Mouse (Mus musculus) midbrain, embryonic 11.5 days (tissue): ENCODE results near the gene Tatdn3. TPM values are rescaled to one million over a fixed set of nuclear protein-coding genes. Genes with fewer than 3 reads are reported as not detected.
"Not testable (repeated sequence)": the region's sequence is repeated elsewhere in the genome, so short reads cannot be mapped to it uniquely, and the experiment has no call there.

Experiments used
- ATAC-seq: fragments of 200-750 bp; cut with Nextera tagmentation; 2 replicates; pipeline ENCODE4 v1.8.0; 2017; ENCODE audit warnings: moderate TSS enrichment, moderate library complexity; ENCODE audit not compliant: low FRiP score
- DNase-seq: peaks from one replicate; pipeline ENCODE4 v3.0.0; 2015; ENCODE audit warnings: low spot score; ENCODE audit errors: missing footprints
- H3K27ac ChIP-seq: fragments of 300-500 bp; sonication (generic); 2 replicates; pipeline ENCODE4 v1.5.1; 2014; ENCODE audit warnings: low read depth, low read length
- H3K27me3 ChIP-seq: fragments of 300-500 bp; sonication (generic); 2 replicates; pipeline ENCODE4 v1.6.1; 2014; ENCODE audit warnings: mild to moderate bottlenecking, low read length, moderate library complexity, mixed read lengths; ENCODE audit not compliant: control insufficient read depth, insufficient read depth
- H3K36me3 ChIP-seq: fragments of 300-500 bp; sonication (generic); 2 replicates; pipeline ENCODE4 v1.6.1; 2014; ENCODE audit warnings: mild to moderate bottlenecking, low read length, moderate library complexity, mixed read lengths; ENCODE audit not compliant: control insufficient read depth, insufficient read depth
- H3K4me1 ChIP-seq: fragments of 300-500 bp; sonication (generic); 2 replicates; pipeline ENCODE4 v1.6.1; 2014; ENCODE audit warnings: low read length; ENCODE audit not compliant: control insufficient read depth, insufficient read depth
- H3K4me2 ChIP-seq: fragments of 300-500 bp; sonication (generic); 2 replicates; pipeline ENCODE4 v1.6.1; 2014; ENCODE audit warnings: mild to moderate bottlenecking, moderate library complexity
- H3K4me3 ChIP-seq: fragments of 300-500 bp; sonication (generic); 2 replicates; pipeline ENCODE4 v1.5.1; 2014; ENCODE audit warnings: low read depth, low read length
- H3K9ac ChIP-seq: fragments of 300-500 bp; sonication (generic); 2 replicates; pipeline ENCODE4 v1.6.1; 2014; ENCODE audit warnings: low read length
- H3K9me3 ChIP-seq: fragments of 300-500 bp; sonication (generic); 2 replicates; pipeline ENCODE4 v1.6.1; 2016; ENCODE audit warnings: low read length; ENCODE audit not compliant: control insufficient read depth
- WGBS: fragments of 180-500 bp; shearing (Covaris S2); extraction: QIAGEN DNeasy Blood & Tissue Kit; methylation state at CpG from one replicate; pipeline ENCODE4 v1.1.7; 2014; 5-methylcytosine and 5-hydroxymethylcytosine counted together
- polyA plus RNA-seq: library from polyadenylated mRNA; unstranded; fragments of >200 nt; fragmentation: Nextera tagmentation; extraction: Ambion mirVana; gene quantifications from 2 replicates; pipeline ENCODE4 v1.2.1, GENCODE M21; 2014

Tatdn3 gene
- polyA plus RNA-seq, 1 experiment from 2014 or later = 11.6 TPM

DNA sequence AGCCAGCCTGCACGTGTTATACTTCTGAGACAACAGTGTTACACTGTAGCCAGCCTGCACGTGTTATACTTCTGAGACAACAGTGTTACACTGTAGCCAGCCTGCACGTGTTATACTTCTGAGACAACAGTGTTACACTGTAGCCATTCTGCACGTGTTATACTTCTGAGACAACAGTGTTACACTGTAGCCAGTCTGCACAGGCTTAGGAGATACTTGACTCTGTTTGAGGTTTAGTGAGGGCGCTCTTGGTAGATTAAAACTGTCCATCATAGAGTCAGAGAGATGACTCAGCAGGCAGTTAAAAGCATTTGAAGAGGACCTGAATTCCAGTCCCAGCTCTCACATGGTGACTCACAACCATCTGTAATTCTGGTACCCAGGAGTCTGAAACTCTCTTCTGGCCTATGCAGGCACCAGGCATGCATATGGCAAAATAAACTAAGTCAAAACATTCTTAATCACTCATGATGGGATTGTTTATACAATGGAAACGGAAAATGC, 31.8 kb downstream of the Tatdn3 start:
- H3K27ac ChIP-seq, H3K4me1 ChIP-seq, DNase-seq, H3K9ac ChIP-seq, H3K4me2 ChIP-seq, H3K4me3 ChIP-seq, H3K9me3 ChIP-seq, ATAC-seq, H3K27me3 ChIP-seq, H3K36me3 ChIP-seq: not testable (repeated sequence)
- WGBS = 84% methylated on average over 6 of the region's 6 CpGs

DNA sequence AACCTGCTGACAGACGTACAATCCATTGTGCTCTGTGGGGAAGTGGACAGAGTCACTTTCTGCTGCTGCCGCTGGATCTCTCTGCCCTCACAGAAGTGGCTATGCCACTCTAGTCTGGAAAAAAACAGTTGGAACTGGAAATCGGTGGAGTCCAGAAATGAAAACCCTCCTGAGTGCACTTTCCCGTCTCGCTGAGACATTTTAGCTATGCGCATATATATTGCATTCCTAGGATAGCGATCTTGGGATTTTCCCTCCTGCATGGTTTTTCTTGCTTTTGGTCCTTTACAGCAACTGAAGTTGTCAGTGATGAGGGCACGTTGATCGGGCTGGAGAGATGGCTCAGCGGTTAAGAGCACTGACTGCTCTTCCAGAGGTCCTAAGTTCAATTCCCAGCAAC, 32.5 kb downstream of the Tatdn3 start:
- DNase-seq (no peak), ATAC-seq (no peak)
- peaks cover 9% of the 10 kb centered on the region for H3K4me1 ChIP-seq
- no peak overlapping the region for H3K27ac ChIP-seq
- H3K27me3 ChIP-seq = no peaks in the 10 kb centered on the region
- no peak overlapping the region for H3K4me3 ChIP-seq
- no peak overlapping the region for H3K9ac ChIP-seq
- no peak overlapping the region for H3K4me2 ChIP-seq
- H3K9me3 ChIP-seq = no peaks in the 10 kb centered on the region
- H3K36me3 ChIP-seq = no peaks in the 10 kb centered on the region
- 64% methylated on average over 10 of the region's 10 CpGs for WGBS

DNA sequence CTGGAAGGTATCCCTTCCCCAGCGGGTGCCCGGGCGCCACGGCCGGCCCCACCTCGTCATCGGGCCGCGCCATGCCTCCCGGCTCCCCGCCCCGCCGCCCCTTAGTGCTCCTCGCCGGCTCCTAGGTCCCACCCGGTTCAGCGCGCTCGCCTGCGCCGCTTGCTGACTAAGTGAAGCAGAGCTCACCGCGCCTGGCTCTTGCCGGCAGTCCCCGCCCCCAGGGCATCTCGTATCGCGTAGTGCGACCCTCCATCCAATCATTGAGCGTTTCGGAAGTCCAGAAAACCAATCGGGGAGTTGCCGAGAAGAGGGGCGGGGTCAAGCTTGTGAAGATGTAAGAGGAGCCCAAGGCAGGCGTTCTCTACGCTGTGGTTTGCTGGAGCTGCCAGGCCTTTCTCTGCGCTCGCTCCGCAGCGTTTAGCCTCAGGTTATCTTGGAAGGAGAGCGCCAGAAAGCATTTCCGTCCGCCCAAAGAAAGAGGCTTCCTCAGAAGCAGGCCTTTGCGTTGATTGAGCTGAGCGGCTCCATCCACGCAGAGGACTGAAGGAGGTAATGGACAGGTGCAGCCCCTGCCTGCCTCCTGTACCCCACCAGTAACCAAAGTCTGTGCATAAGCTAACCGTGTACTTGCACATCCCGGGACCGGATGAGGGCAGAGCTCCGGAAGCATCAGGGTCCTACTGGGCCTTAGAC, 36.6 kb downstream of the Tatdn3 start, which contains the start of gene Flvcr1:
TSS of gene Flvcr1 (minus strand) at position 138 of the 693 bp plus-strand sequence.
- Histone ChIP-seq H3K27ac (peak within 1 kb of the TSS; percentile 88), H3K4me2 (peak within 1 kb of the TSS; percentile 98), H3K9me3 (no peaks in the 10 kb centered on the region), H3K9ac (peak within 1 kb of the TSS; percentile 84), H3K36me3 (no peaks in the 10 kb centered on the region), H3K4me3 (peak within 1 kb of the TSS; percentile 85), H3K27me3 (no peaks in the 10 kb centered on the region), H3K4me1 (peaks cover 12% of the 10 kb centered on the region)
- ATAC-seq (peak; percentile 99), DNase-seq (peak; percentile 98)
- WGBS = under 1% methylated on average over 50 of the region's 50 CpGs

DNA sequence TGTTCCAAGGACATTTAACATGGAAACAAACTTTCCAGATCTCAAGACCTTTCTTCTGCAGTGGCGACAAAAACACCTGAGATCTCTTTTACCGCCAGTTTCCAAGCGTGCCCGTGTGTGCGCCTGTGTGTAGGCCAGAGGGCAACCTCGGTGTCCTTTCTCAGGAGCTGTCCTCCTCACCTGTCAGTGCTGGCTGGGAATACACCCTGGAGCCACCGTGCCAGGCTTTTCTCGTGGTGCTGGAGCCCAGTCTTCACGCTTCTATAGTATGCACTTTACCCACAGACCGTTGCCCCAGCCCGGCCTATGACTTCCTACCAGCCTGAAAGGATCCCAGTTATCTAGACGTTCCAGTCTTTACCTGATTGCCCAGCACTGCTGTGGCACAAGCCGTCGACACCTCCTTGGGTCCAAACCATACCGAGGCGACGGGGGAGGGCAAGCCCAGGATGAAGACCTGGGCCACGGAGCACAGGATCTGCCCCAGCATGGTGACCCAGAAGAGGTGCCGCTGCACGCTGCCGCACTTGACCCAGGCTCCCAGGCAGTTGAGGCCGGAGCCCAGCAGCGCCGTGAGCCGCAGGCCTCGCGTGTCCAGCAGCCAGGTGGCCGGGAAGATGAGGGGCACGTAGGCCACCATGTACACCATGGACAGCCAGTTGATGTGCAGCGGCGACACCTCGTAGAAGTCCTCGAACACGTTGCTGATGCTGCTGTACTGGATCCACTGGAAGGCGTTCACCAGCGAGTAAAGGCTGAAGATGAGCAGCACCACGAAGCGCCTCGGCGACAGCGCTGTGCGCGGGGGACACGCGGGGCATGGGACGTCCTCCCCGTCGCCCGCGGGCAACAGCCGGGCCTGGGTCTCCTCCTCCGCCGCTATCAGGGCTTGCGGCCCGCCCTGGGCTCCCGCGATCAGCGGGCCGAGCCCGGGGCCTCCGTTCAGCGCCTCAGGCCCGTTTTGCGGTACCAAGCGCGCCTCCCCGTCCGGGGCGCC, 37.4 kb downstream of the Tatdn3 start:
- H3K36me3 ChIP-seq = no peaks in the 10 kb centered on the region
- H3K4me2 ChIP-seq = peak overlapping the region; percentile 98
- ATAC-seq = peak; percentile 2
- H3K4me1 ChIP-seq = peaks cover 12% of the 10 kb centered on the region
- peak overlapping the region; percentile 72 for H3K27ac ChIP-seq
- no peaks in the 10 kb centered on the region for H3K27me3 ChIP-seq
- peak overlapping the region; percentile 84 for H3K9ac ChIP-seq
- DNase-seq = no peak
- no peaks in the 10 kb centered on the region for H3K9me3 ChIP-seq
- peak overlapping the region; percentile 85 for H3K4me3 ChIP-seq
- 3% methylated on average over 67 of the region's 69 CpGs for WGBS

DNA sequence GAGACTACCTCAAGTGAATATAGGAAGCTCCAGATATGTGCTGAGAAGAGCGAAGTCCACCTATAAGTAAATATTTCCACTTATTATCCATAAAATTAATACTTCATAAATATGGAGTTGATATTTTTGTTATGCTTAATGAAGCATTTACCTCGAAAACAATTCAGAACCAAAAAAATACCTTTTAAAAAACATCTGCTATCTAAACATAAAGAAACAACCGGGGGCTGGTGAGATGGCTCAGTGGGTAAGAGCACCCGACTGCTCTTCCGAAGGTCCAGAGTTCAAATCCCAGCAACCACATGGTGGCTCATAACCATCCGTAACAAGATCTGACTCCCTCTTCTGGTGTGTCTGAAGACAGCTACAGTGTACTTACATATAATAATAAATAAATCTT, 38.9 kb downstream of the Tatdn3 start:
- 95% methylated on average over 5 of the region's 6 CpGs for WGBS
- not testable (repeated sequence) for H3K9ac ChIP-seq, H3K4me3 ChIP-seq

DNA sequence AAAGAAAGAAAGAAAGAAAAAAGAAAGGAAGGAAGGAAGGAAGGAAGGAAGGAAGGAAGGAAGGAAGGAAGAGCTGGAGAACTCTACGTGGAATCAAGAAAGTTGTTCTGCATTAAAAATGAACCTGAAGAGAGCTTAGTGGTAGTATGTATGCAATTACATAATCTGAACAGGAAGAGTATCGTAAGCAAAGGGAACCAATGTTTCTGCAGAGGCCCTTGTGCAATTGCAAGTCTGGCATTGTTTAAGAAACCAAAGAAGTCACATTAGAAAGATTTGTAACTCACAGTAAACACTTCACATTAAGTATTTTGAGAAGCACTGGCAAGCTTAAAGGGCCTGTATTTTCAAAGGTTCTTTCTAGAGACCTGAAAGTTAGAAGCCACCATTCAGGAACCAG, 39.6 kb downstream of the Tatdn3 start:
- Histone ChIP-seq H3K27me3 (no peaks in the 10 kb centered on the region), H3K27ac (no peak overlapping the region), H3K9me3 (no peaks in the 10 kb centered on the region), H3K9ac (no peak overlapping the region), H3K4me3 (no peak overlapping the region), H3K36me3 (no peaks in the 10 kb centered on the region), H3K4me1 (peaks cover 12% of the 10 kb centered on the region), H3K4me2 (no peak overlapping the region)
- ATAC-seq = no peak
- WGBS = 95% methylated on average over 2 of the region's 2 CpGs
- no peak for DNase-seq

More for the DNA sequence above, 38.9 kb downstream of the Tatdn3 start:
- H3K27ac ChIP-seq, H3K27me3 ChIP-seq, H3K4me2 ChIP-seq, H3K36me3 ChIP-seq, DNase-seq, ATAC-seq, H3K9me3 ChIP-seq: not testable (repeated sequence)
- H3K4me1 ChIP-seq = peaks cover 12% of the 10 kb centered on the region

DNA sequence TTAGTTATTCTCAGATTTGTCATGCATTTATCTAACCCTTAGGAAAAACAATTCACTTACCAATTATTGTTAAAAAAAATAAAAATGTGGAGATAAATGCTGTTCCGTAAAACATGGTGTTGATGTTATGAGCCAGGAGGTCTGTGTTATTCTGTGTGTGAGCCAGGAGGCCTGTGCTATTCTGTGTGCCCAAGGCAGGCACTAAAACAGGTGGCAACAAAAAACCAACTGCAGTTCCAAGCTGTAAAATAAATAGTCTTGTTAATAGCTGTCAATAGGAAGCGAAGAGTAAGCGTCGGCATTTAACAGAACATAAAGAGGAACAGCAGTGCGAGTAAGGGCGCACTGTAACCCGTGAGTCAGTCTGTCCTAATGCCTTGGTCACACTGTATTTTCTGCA, 41.7 kb downstream of the Tatdn3 start:
- Histone ChIP-seq H3K27ac (no peak overlapping the region), H3K9ac (no peak overlapping the region), H3K4me2 (no peak overlapping the region), H3K27me3 (no peaks in the 10 kb centered on the region), H3K4me1 (peaks cover 6% of the 10 kb centered on the region), H3K9me3 (no peaks in the 10 kb centered on the region), H3K4me3 (no peak overlapping the region), H3K36me3 (no peaks in the 10 kb centered on the region)
- no peak for DNase-seq
- no peak for ATAC-seq
- 92% methylated on average over 7 of the region's 7 CpGs for WGBS

DNA sequence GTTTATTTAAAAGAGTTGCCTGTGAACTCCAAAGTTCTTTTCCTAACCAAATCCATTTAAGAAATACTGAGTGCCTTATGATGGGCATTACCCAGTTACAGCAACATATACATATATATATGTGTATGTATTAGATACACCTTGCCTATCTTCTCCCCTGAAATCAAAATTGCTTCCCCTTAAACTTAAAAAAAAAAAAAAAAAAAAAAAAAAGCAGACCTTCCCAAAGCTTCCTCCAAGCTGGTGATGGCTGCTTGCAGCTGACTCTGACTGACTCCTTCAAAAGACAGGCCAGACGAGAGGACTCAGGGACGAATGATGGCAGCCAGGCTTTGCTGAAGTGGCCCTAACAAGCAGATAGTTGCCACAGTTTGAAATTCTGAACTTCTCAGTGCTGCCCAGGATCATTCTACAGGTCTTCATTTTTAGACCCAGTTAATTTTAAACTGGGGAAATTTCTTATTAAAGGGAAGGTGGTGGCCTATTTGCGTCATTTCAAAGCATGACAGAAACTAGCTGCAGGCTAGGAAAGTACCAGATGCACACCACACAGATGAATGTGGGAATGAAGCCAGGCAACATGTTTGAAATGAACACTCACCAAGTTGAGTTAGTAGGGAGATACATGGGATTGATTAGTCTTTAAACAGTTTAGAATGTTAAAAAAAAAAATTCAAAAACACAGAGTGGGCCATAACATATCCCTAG, 42.4 kb downstream of the Tatdn3 start:
- Histone ChIP-seq H3K4me1 (peaks cover 5% of the 10 kb centered on the region), H3K36me3 (no peaks in the 10 kb centered on the region; the same call in 1 of the 2 replicates), H3K9me3 (no peaks in the 10 kb centered on the region), H3K27ac (no peak overlapping the region), H3K4me3 (no peak overlapping the region), H3K4me2 (no peak overlapping the region), H3K27me3 (no peaks in the 10 kb centered on the region), H3K9ac (no peak overlapping the region)
- 91% methylated on average over 3 of the region's 3 CpGs for WGBS
- no peak for ATAC-seq
- DNase-seq = no peak
